Mouse (Mus musculus): ENCODE measurements around the gene Olfr547. TPM values are rescaled to one million over a fixed set of nuclear protein-coding genes. Genes with fewer than 3 reads are reported as not detected.
"Not testable (repeated sequence)": the region's sequence is repeated elsewhere in the genome, so short reads cannot be mapped to it uniquely, and the experiment has no call there.

The Olfr547 gene
- not detected in 2 replicates for polyA plus RNA-seq (2015; fragmentation: Nextera tagmentation; extraction: Ambion mirVana)

DNA sequence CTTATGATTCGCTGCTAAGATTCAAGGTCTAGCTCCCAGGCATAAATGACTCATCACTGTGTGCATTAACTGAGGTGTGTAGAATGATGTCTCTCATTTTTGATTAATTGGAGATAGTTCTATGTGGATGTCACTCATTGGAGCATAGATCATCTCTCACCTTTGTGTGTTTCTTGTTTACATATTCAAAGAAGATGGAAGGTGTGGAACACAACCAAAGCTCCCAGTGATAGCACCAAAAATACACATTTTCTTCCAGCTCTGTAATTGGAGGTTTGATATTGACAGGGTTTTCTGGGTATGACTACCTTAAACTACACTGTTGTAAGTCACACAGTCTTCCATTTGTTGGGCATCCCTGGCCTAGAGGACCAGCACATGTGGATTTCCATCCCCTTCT is at the start of gene Olfr547:
Gene Olfr547 (plus strand): TSS at position 301 of the 400 bp plus-strand sequence.
- 85% methylated on average over 1 of the region's 1 CpGs for WGBS
- no peak for ATAC-seq (replicated peaks; ENCODE audit: low FRiP score)
- H3K36me3 ChIP-seq = no peaks in the 10 kb centered on the region
- H3K27me3 ChIP-seq = no peaks in the 10 kb centered on the region
- H3K4me1 ChIP-seq = no peaks in the 10 kb centered on the region
- H3K9me3 ChIP-seq (replicated peaks) = no peaks in the 10 kb centered on the region
- no peak within 1 kb of the TSS for H3K9ac ChIP-seq
- no peak within 1 kb of the TSS for H3K4me3 ChIP-seq (replicated peaks)
- H3K27ac ChIP-seq = no peak within 1 kb of the TSS
- H3K4me2 ChIP-seq = no peak within 1 kb of the TSS

DNA sequence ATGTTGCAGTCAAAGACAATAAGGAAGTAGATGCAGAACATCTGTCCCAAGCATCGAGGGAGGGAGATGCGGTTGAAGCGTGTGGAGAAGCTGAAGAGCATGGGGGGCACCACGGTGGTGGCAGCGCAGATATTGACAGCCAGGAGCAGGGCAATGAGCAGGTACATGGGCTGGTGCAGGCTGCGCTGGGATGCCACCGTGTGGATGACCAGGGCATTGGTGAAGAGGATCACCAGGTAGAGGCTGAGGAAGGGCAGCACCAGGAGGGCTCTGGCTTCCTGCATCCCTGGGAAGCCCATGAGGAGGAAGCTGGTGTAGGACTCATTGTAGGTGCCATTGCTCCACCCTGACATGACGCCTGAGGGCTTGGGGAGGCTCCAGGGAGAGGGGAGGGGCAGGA is 49.8 kb upstream of the Olfr547 start:
- H3K4me1 ChIP-seq; H3K36me3 ChIP-seq; H3K9me3 ChIP-seq (replicated peaks); H3K4me2 ChIP-seq; H3K27me3 ChIP-seq; H3K9ac ChIP-seq; H3K4me3 ChIP-seq (replicated peaks); ATAC-seq (replicated peaks; ENCODE audit: low FRiP score); H3K27ac ChIP-seq: not testable (repeated sequence)
- 65% methylated on average over 8 of the region's 8 CpGs for WGBS

DNA sequence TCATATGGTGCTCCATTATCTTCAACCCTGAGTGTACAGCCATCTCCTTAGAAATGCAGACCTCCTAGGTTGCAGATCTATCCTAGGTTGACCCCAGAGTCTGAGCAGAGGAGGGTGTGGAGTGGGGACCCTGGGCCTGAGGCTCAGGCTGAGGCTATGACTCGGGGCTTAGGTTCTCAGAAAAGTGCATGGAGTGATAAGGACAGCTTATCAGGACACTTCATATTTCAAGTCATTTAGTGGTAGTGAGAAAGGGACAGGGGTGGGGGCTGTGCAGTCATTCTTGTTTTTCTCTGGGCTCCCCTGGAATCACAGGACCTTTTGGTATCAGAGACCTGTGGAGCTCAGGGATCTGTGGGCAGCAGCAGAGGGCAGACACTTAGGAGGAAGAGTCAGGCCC is 48.4 kb upstream of the Olfr547 start:
- Histone ChIP-seq H3K4me2 (no peak overlapping the region), H3K36me3 (no peaks in the 10 kb centered on the region), H3K9me3 (replicated peaks) (no peaks in the 10 kb centered on the region), H3K4me3 (replicated peaks) (no peak overlapping the region), H3K4me1 (no peaks in the 10 kb centered on the region), H3K9ac (no peak overlapping the region), H3K27ac (no peak overlapping the region), H3K27me3 (no peaks in the 10 kb centered on the region)
- no peak for ATAC-seq (replicated peaks; ENCODE audit: low FRiP score)
- WGBS = 67% methylated on average over 1 of the region's 1 CpGs

DNA sequence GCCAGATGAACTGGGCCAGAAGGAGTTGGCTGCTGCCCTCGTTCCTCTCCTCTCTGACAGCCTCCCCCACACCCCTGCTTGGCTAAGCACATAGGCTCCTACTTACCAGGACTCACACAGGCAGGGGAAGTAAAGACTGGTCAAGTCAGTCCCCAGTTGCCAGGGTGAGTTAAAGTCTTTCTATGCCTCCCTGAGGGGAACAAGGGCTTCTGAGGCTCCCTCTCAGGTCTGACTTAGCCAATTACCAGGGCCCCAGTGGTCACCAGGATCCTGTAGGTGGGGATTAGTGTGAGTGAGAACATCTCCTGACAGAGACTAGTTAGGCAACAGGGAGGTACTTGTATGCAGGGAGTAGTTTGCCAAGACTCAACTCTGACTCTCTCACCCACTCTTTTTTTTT is 46.4 kb upstream of the Olfr547 start, which contains the start of gene Olfr544:
Gene Olfr544 (minus strand): TSS at position 153 of the 400 bp plus-strand sequence.
- Histone ChIP-seq H3K9me3 (replicated peaks) (no peaks in the 10 kb centered on the region), H3K27me3 (no peaks in the 10 kb centered on the region), H3K36me3 (no peaks in the 10 kb centered on the region), H3K4me2 (no peak within 1 kb of the TSS), H3K4me3 (replicated peaks) (no peak within 1 kb of the TSS), H3K27ac (no peak within 1 kb of the TSS), H3K9ac (no peak within 1 kb of the TSS), H3K4me1 (no peaks in the 10 kb centered on the region)
- ATAC-seq (replicated peaks; ENCODE audit: low FRiP score) = no peak
- WGBS = 38% methylated on average over 1 of the region's 1 CpGs

DNA sequence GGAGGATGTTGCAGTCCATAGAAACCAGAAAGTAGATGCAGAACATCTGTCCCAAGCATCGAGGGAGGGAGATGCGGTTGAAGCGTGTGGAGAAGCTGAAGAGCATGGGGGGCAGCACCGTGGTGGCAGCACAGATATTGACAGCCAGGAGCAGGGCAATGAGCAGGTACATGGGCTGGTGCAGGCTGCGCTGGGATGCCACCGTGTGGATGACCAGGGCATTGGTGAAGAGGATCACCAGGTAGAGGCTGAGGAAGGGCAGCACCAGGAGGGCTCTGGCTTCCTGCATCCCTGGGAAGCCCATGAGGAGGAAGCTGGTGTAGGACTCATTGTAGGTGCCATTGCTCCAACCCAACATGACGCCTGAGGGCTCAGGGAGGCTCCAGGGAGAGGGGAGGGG is 40.1 kb upstream of the Olfr547 start:
- H3K4me3 ChIP-seq (replicated peaks); H3K36me3 ChIP-seq; H3K9ac ChIP-seq; ATAC-seq (replicated peaks; ENCODE audit: low FRiP score); H3K27ac ChIP-seq; H3K4me2 ChIP-seq; H3K4me1 ChIP-seq; H3K9me3 ChIP-seq (replicated peaks); H3K27me3 ChIP-seq: not testable (repeated sequence)
- WGBS = 54% methylated on average over 7 of the region's 7 CpGs

DNA sequence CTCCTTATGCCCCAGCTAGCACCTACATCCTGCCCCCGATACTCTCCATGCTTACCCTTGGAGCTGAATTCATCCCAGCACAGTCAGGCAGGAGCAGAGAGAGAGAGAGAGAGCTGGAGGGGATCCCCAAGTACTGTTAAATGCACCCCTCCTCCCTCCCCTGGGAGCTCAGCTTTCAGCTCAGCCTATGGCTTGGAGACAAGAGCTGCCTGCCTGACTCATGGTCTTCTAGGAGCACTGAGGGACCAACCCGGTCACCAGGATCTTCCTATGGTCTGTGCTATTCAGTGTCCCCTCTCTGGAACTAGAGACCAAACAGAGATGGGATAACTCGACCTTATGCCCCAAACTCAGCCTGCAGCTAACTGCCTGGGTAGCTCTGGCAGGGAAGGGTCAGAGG is 35.1 kb upstream of the Olfr547 start, which contains the start of gene Olfr545:
Gene Olfr545 (minus strand): TSS at position 101 of the 400 bp plus-strand sequence.
- no peak for ATAC-seq (replicated peaks; ENCODE audit: low FRiP score)
- Histone ChIP-seq H3K9me3 (replicated peaks) (no peaks in the 10 kb centered on the region), H3K4me2 (no peak within 1 kb of the TSS), H3K36me3 (no peaks in the 10 kb centered on the region), H3K4me1 (no peaks in the 10 kb centered on the region), H3K27me3 (no peaks in the 10 kb centered on the region), H3K27ac (no peak within 1 kb of the TSS), H3K9ac (no peak within 1 kb of the TSS), H3K4me3 (replicated peaks) (no peak within 1 kb of the TSS)
- 68% methylated on average over 3 of the region's 3 CpGs for WGBS

DNA sequence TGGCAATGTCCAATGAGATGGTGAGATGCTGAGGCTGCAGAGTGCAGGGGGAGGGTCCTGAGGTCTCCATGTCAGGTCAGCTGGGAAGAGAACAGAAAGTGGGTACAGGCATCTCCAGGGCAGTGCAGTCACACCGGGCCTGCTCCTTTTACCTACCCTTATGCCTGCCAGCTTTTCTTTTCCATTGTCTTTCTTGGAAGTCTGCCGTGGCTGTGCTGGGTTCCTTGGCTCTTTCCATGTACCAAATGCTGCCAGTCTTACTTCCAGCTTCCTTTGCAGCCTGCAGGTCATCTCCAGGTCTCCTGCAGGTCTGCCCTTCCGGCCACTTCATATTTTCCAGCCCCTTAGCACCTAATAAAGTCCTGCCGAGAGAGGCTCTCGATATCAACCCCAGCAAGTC is 32.6 kb upstream of the Olfr547 start:
- no peaks in the 10 kb centered on the region for H3K36me3 ChIP-seq
- no peak overlapping the region for H3K4me2 ChIP-seq
- H3K4me3 ChIP-seq (replicated peaks) = no peak overlapping the region
- no peak for ATAC-seq (replicated peaks; ENCODE audit: low FRiP score)
- no peak overlapping the region for H3K27ac ChIP-seq
- WGBS = 77% methylated on average over 5 of the region's 5 CpGs
- H3K27me3 ChIP-seq = no peaks in the 10 kb centered on the region
- no peak overlapping the region for H3K9ac ChIP-seq
- H3K9me3 ChIP-seq (replicated peaks) = no peaks in the 10 kb centered on the region
- H3K4me1 ChIP-seq = no peaks in the 10 kb centered on the region

DNA sequence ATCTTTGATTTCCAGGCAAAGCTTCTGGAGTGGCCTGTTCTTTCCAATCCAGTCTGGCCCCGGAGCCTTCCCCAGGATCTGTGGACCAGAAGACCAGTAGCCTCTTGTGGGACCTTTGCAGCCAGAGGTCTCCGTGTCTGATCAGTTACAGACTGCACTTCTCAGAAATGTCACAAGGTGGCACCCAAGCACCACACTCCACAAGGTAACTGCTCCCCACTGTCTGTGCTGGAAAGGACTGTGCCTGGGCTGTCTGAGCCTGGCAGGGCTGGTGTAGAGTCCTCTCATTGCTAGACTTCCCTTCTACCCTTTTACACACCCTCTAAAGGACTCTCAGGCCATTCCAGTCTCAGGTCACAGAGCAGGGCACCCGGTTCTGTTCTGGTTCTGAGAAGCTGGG is 27.7 kb upstream of the Olfr547 start:
- H3K4me2 ChIP-seq = no peak overlapping the region
- H3K36me3 ChIP-seq = no peaks in the 10 kb centered on the region
- ATAC-seq (replicated peaks; ENCODE audit: low FRiP score) = peak; percentile 80
- H3K4me1 ChIP-seq = no peaks in the 10 kb centered on the region
- H3K9me3 ChIP-seq (replicated peaks) = no peaks in the 10 kb centered on the region
- H3K9ac ChIP-seq = no peak overlapping the region
- 0 out of 2 replicates have a peak, but pooled peaks cover 4% of the 10 kb centered on the region for H3K27me3 ChIP-seq
- WGBS = 49% methylated on average over 3 of the region's 3 CpGs
- no peak overlapping the region for H3K4me3 ChIP-seq (replicated peaks)
- H3K27ac ChIP-seq = no peak overlapping the region

DNA sequence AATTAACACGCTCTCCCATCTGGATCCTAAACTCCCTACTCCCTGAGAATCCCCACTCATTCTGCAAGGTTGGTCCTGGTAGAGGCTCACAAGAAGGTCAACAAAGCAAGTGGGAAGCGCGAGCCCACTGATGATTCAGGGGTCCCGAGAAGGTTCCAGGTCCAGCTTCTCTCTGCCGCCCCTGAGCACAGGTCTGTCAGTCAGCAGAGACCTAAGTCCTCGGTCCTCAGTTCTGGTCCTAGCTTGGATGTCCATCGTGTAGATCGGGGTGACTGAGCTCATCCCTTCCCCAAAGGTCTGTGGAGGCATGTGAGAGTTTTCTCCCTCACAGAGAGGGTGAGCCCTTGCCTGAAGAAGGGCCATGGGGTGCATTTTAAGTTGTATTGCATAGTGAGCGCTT is 26.5 kb upstream of the Olfr547 start:
- WGBS = 90% methylated on average over 9 of the region's 9 CpGs
- Histone ChIP-seq H3K9ac (no peak overlapping the region), H3K36me3 (no peaks in the 10 kb centered on the region), H3K9me3 (replicated peaks) (no peaks in the 10 kb centered on the region), H3K4me1 (peaks cover 3% of the 10 kb centered on the region), H3K4me3 (replicated peaks) (no peak overlapping the region), H3K4me2 (no peak overlapping the region), H3K27me3 (0 out of 2 replicates have a peak, but pooled peaks cover 8% of the 10 kb centered on the region), H3K27ac (no peak overlapping the region)
- ATAC-seq (replicated peaks; ENCODE audit: low FRiP score) = no peak

DNA sequence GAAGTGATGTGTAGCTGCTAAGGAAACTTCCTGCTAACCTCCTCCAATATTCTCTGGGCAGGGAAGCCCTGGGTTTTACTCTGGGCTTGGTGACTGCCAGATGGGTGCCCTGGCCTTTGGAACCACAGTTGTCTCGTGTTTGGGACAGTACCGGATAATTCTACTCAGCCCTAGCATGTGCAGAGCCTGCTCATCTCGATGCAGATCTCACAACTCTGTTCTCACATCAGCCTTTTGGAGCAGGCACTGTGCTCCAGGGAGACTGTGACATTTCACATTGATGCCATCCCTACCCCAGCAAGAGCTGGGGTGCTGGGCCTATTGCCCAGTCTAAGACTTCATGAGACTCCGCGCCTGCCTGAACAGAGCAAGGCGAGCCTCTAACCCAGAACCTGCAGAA is 25.9 kb upstream of the Olfr547 start:
- H3K9me3 ChIP-seq (replicated peaks) = no peaks in the 10 kb centered on the region
- H3K4me2 ChIP-seq = no peak overlapping the region
- H3K36me3 ChIP-seq = no peaks in the 10 kb centered on the region
- peaks cover 9% of the 10 kb centered on the region for H3K27me3 ChIP-seq
- H3K27ac ChIP-seq = no peak overlapping the region
- no peak overlapping the region for H3K4me3 ChIP-seq (replicated peaks)
- no peak for ATAC-seq (replicated peaks; ENCODE audit: low FRiP score)
- WGBS = 90% methylated on average over 6 of the region's 6 CpGs
- no peak overlapping the region for H3K9ac ChIP-seq
- peaks cover 3% of the 10 kb centered on the region for H3K4me1 ChIP-seq

DNA sequence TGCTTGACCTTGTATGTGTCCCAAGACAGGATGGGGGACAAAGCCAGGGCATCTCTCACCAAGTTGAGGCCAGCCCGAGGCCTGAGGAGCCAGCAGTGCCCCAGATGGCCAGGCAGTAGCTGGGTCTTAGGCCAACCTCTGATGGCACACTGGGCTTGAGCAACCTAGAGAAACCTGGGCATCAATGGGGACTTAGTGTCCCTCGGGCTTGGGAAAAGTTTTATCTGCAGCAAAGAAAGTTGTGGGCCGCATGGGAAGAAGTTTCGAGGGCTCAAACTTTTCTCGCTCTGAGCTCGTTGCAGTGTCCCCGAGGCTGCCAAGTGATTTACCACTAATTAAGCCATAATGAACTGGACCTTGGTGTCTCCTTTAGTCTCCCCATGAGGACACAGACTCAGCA is 24.8 kb upstream of the Olfr547 start:
- 74% methylated on average over 7 of the region's 7 CpGs for WGBS
- Histone ChIP-seq H3K9me3 (replicated peaks) (no peaks in the 10 kb centered on the region), H3K27ac (no peak overlapping the region), H3K4me1 (peaks cover 3% of the 10 kb centered on the region), H3K9ac (no peak overlapping the region), H3K4me2 (no peak overlapping the region), H3K36me3 (no peaks in the 10 kb centered on the region), H3K27me3 (peaks cover 17% of the 10 kb centered on the region), H3K4me3 (replicated peaks) (no peak overlapping the region)
- ATAC-seq (replicated peaks; ENCODE audit: low FRiP score) = no peak

DNA sequence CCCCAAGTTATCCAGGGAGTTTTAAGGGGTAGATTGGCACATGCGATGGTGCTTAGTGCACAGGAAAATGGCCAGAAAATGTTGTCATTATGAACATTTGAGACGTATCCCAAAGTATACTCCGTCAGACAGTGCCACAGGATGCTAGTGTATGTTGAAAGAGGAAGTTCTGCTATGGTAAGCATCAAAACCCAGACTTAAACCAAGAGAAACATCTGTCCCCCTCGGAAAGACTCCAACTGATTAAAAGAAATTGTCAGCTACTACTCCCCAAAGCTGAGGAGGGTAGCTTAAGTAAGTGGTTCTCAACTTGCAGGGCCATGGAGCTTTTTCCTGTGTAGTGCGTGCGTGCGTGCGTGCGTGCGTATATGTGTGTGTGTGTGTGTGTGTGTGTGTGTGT is 22.6 kb upstream of the Olfr547 start:
- peaks cover 3% of the 10 kb centered on the region for H3K4me1 ChIP-seq
- H3K4me2 ChIP-seq = no peak overlapping the region
- ATAC-seq (replicated peaks; ENCODE audit: low FRiP score) = no peak
- H3K9ac ChIP-seq = no peak overlapping the region
- 93% methylated on average over 10 of the region's 10 CpGs for WGBS
- H3K9me3 ChIP-seq (replicated peaks) = no peaks in the 10 kb centered on the region
- H3K4me3 ChIP-seq (replicated peaks) = no peak overlapping the region
- peaks cover 17% of the 10 kb centered on the region for H3K27me3 ChIP-seq
- no peaks in the 10 kb centered on the region for H3K36me3 ChIP-seq
- no peak overlapping the region for H3K27ac ChIP-seq

DNA sequence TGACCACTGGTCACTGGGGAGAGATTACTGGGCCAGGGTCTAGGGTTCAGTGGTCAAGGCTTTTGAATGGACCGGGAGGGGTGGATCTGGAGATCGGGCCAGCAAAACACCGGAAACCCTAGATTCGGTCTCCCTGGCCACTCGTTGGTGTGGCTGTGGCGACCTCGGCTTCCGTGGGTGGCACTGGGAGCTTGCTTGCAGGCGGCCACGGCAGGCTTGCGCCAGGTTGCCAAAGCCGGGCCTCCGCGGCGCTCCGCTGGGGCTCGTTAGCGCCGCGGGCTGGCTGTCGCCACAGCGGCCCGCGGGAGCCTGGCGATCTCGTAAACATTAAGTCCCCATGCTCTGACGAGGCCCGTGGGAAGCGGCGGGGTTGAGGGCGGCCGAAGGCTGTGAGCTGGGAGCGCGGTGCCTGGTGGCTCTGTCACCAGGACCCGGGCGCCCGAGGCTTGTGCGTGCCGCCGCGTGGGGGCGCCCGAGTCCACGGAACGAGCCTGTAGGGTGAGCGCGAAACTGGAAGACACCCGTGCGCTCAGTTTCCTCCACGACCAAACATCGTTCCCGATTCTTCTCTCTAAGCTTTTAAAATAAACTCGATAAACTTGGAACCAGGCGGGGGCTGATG is 21.6 kb upstream of the Olfr547 start:
- under 1% methylated on average over 54 of the region's 54 CpGs for WGBS
- no peak overlapping the region for H3K27ac ChIP-seq
- H3K36me3 ChIP-seq = no peaks in the 10 kb centered on the region
- H3K4me3 ChIP-seq (replicated peaks) = peak overlapping the region; percentile 55
- no peaks in the 10 kb centered on the region for H3K9me3 ChIP-seq (replicated peaks)
- peak overlapping the region; percentile 67 for H3K9ac ChIP-seq
- peak overlapping the region; percentile 97 for H3K4me2 ChIP-seq
- H3K4me1 ChIP-seq = peaks cover 3% of the 10 kb centered on the region
- H3K27me3 ChIP-seq = peaks cover 17% of the 10 kb centered on the region
- ATAC-seq (replicated peaks; ENCODE audit: low FRiP score) = peak; percentile 96

Data from kidney, embryonic 15.5 days (tissue).